Mouse (Mus musculus) stomach, postnatal 0 days (tissue): Measurements from ENCODE around the gene Draxin.

Experiments used
- CTCF ChIP-seq: IDR thresholded peaks from 2 replicates; pipeline ENCODE4 v1.5.1; 2016; ENCODE audit warnings: antibody characterized with exemption, low read depth, mild to moderate bottlenecking, moderate library complexity
- EP300 ChIP-seq: optimal IDR thresholded peaks from 2 replicates; pipeline ENCODE3; 2016; ENCODE audit warnings: antibody characterized with exemption

DNA sequence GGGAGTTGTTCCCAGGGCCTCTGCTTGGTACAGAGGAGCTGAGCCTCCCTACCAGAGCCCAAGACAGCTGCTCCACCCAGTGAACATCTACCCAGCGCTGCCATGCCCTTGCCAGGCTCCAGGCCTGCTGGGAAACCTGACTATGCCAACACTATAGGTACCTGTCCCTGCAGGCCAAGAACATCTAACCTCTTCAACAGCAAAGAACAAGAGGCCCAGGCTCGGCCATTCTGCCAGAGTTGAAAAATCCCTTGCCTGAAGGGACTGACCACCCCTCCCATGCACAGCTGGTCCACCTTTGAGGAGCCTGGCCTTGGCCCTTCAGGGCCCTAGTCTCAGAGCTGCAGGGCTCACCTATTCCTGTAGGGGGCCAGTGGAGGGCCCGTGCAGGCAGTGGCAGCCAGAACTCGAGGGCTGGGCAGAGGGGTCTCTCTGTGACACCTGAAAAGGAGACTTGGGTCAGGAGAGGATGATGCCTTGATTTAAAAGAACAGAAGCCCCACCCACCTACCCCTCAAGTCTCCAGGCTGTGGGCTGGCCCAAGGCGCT, 72.8 kb downstream of the Draxin start:
- TF ChIP-seq CTCF (peak; percentile 43), EP300 (no peak)
